Mouse (Mus musculus): Measurements from ENCODE around the gene Ip6k1. TPM values are rescaled to one million over a fixed set of nuclear protein-coding genes. Genes with fewer than 3 reads are reported as not detected.

Ip6k1 gene
- total RNA-seq, 1 experiment from 2014 or later = 139 TPM

- DNase-seq = no peak
These were observed 29.8 kb downstream of the Ip6k1 start for GRCm38 (mm10) chr9:108032126-108032525.

GRCm38 (mm10) chr9:108035331-108036156 lies 33.2 kb downstream of the Ip6k1 start:
- DNase-seq = no peak

- no peak for DNase-seq
These were observed 42.6 kb downstream of the Ip6k1 start for GRCm38 (mm10) chr9:108044751-108045492.

GRCm38 (mm10) chr9:108046582-108046981 lies 44.3 kb downstream of the Ip6k1 start:
- DNase-seq = no peak

GRCm38 (mm10) chr9:108047601-108048565 lies 45.6 kb downstream of the Ip6k1 start:
- no peak for DNase-seq

GRCm38 (mm10) chr9:108048566-108048955 lies 46.3 kb downstream of the Ip6k1 start:
- DNase-seq = no peak

GRCm38 (mm10) chr9:108049016-108049455 lies 46.7 kb downstream of the Ip6k1 start, which contains the start of gene Gmppb:
Gmppb (plus strand) TSS chr9:108049242.
- DNase-seq = peak; percentile 95

GRCm38 (mm10) chr9:108049561-108050251 lies 47.4 kb downstream of the Ip6k1 start:
- no peak for DNase-seq

GRCm38 (mm10) chr9:108051184-108051930 lies 49.1 kb downstream of the Ip6k1 start:
- DNase-seq = no peak

- DNase-seq = no peak
These were observed 49.6 kb downstream of the Ip6k1 start for GRCm38 (mm10) chr9:108051931-108052220.

GRCm38 (mm10) chr9:108052411-108052810 lies 50.1 kb downstream of the Ip6k1 start:
- no peak for DNase-seq

- peak; percentile 95 for DNase-seq
These were observed 50.8 kb downstream of the Ip6k1 start, which contains the start of gene Amigo3 for GRCm38 (mm10) chr9:108052885-108053664. Amigo3 (plus strand) TSS chr9:108053159.

GRCm38 (mm10) chr9:108053665-108054225 lies 51.4 kb downstream of the Ip6k1 start:
- DNase-seq = no peak

- DNase-seq = no peak
These were observed 52.2 kb downstream of the Ip6k1 start for GRCm38 (mm10) chr9:108054331-108055040.

GRCm38 (mm10) chr9:108055061-108055460 lies 52.8 kb downstream of the Ip6k1 start:
- no peak for DNase-seq

GRCm38 (mm10) chr9:108055661-108056237 lies 53.4 kb downstream of the Ip6k1 start:
- no peak for DNase-seq

GRCm38 (mm10) chr9:108056361-108057261 lies 54.3 kb downstream of the Ip6k1 start:
- DNase-seq = no peak

- DNase-seq = peak; percentile 59
These were observed 54.9 kb downstream of the Ip6k1 start for GRCm38 (mm10) chr9:108057262-108057562.

All from adrenal gland, postnatal 25 days (tissue).